8 mouse cellular contexts compared by ENCODE assay signal in the genomic region with DNA sequence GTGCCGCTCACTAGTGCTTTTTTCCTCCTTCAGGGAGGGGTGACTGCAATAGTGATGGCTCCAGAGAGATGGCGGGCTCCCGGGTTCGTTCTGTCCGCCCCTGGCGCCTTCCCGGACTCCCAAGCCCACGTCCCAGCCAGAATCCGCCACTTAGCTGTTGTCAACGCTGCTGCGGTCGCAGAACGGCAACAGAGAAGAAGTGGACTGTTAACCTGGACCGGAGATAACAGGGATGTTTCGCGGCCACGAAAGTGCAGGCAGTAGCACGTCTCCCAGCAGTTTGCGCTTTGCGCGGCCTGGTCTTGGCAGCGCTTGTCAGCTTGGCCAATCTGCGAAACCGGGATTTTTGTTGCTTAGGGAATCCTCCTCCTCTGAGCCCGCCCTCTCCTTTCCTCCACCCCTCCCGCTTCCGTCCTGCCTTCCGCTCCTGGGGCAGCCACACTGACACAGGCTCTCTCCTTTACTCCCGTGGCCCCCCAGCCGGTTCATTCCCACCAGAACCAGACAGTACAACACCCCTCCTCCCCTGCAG. TPM values are rescaled to one million over a fixed set of nuclear protein-coding genes. Genes with fewer than 3 reads are reported as not detected.
A peak's percentile ranks its signal among the peaks of the same experiment; 100 is the strongest.
DNase-seq lines count a peak whose midpoint lies in the region; ATAC-seq lines count a peak whose summit lies in the region.

Gene Spin4, minus strand, starts transcription at position 322 of the 532 bp plus-strand sequence.

- H3K9me3 ChIP-seq in hindbrain, embryonic 14.5 days (ENCODE audit: control insufficient read depth, low read length), result no peaks in the 10 kb centered on the region

- peak within 1 kb of the TSS; percentile 43 for H3K4me3 ChIP-seq in hindbrain, embryonic 14.5 days (replicated peaks; ENCODE audit: low read length)

- peak within 1 kb of the TSS; percentile 58 for H3K9ac ChIP-seq in hindbrain, embryonic 14.5 days

- DNase-seq in cerebellum, postnatal 25 days, result peak; percentile 83 to 84
- DNase-seq in frontal cortex, postnatal 36 days (ENCODE audit: low spot score in 2 of 2), result peak; percentile 66 to 71
- peak; percentile 77 for DNase-seq in hindbrain, embryonic 14.5 days (ENCODE audit: low spot score)
- peak; percentile 47 to 52 for DNase-seq in layer of hippocampus, postnatal 25 days (ENCODE audit: extremely low spot score in 1 of 2, low spot score in 1 of 2)
- peak; percentile 89 for DNase-seq in lung, postnatal 10 days
- peak; percentile 85 for DNase-seq in retina, postnatal 1 day
- peak; percentile 76 for DNase-seq in urinary bladder, postnatal 4 days (ENCODE audit: low spot score in 2 of 2)

- no peaks in the 10 kb centered on the region for H3K36me3 ChIP-seq in hindbrain, embryonic 14.5 days (replicated peaks; ENCODE audit: control insufficient read depth, insufficient read depth)

- H3K4me2 ChIP-seq in hindbrain, embryonic 14.5 days (replicated peaks), result peak within 1 kb of the TSS; percentile 67

- peak within 1 kb of the TSS; percentile 79 for H3K27ac ChIP-seq in hindbrain, embryonic 14.5 days

- 13% methylated on average over 29 of the region's 30 CpGs for WGBS in hindbrain, embryonic 14.5 days

- peaks cover 7% of the 10 kb centered on the region for H3K27me3 ChIP-seq in hindbrain, embryonic 14.5 days (ENCODE audit: control insufficient read depth, insufficient read depth, low read length)

- H3K4me1 ChIP-seq in hindbrain, embryonic 14.5 days (replicated peaks; ENCODE audit: control insufficient read depth, insufficient read depth, low read length), result no peaks in the 10 kb centered on the region

- peak; percentile 49 for ATAC-seq in activated CD4-positive, CD25-positive, alpha-beta regulatory T cell, adult 4 months
- peak; percentile 92 for ATAC-seq in hindbrain, embryonic 14.5 days (ENCODE audit: low FRiP score)

RNA-seq across cellular contexts. Expression of gene Spin4, which starts in this region (rescaled TPM):
- polyA plus RNA-seq in activated CD4-positive, CD25-positive, alpha-beta regulatory T cell, adult 4 months (2017; shearing (Covaris generic)), result under 1 TPM in 1 of 2 experiments, not detected in 1; 0.10 TPM
- 3.7 and 5.4 TPM in 2 replicates for polyA plus RNA-seq in hindbrain, embryonic 14.5 days (2014; fragmentation: Nextera tagmentation; extraction: Ambion mirVana)
- under 1 TPM; 0.79 to 0.82 TPM for total RNA-seq in layer of hippocampus, postnatal 25 days (2021)

Comparison
In these comparisons a context has a peak if more than half of its experiments do, and no peak if none do; other contexts are left out.
1. Peak in every context shown above with its lines: DNase-seq, ATAC-seq, H3K4me3 ChIP-seq and H3K27ac ChIP-seq.
2. Peak in ATAC-seq in activated CD4-positive, CD25-positive, alpha-beta regulatory T cell, adult 4 months; RNA of the gene not detected or under 1 TPM.
3. Peak in DNase-seq in layer of hippocampus, postnatal 25 days; RNA of the gene not detected or under 1 TPM.